Mouse (Mus musculus): Measurements from ENCODE around the gene Usp19.

Usp19 gene

DNA sequence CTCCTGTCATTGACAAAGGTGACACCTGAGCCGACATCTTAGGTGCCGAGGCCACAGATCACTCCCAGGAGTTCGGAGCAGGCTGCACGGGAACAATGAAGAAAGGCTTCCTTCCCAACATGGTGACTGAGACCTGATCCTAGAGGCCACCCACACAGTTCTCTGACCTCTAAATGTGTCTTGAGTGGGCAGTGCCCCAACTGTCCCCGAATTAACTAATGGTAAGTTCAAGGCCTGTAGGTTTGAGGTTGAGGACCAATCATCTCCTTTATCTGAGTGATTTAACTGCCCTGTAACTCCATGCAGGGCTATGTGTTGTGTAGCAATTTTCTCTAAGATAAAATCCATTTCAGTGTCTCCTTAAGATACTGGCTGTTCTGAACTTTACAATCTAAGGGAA, 21.0 kb upstream of the Usp19 start:
- WGBS = 85% methylated on average over 5 of the region's 5 CpGs

DNA sequence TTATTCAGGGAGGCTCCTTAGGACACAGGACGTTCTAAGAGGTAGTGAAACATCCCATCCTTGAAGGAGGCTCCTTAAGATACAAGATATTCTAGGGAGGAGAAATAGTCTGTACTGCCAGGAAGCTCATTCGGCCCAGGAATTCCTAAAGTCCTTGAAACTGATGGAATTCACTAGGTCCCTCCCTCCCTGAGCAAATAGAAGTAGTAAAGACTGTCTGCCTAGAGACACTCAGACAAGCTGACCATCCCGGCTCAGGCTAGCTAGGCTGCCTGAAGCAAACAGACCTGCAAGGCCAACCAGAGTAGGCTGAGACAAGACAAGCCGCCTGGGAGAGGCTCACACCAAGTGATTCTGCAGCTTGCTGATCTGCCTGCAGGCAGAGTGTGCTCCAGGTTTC, 20.6 kb upstream of the Usp19 start:
- 89% methylated on average over 4 of the region's 4 CpGs for WGBS

DNA sequence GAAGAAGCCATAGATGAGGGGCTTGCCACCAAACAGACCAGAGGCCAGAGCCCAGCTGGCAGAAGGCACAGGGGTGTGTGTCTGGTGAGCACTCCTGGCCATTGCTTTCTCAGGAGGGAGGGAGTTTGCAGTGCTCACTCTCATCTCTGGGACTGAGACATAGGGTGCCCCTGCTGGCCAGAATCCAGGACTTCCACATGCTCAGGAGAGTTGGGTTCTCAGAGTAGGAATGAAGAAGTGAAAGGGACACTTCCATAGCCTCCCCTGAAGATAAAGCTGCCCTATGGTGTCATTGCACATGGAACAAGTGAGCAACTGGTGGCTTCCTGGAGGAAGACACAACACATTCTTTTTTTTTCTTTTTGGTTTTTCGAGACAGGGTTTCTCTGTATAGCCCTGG, 15.9 kb upstream of the Usp19 start:
- 54% methylated on average over 1 of the region's 1 CpGs for WGBS

DNA sequence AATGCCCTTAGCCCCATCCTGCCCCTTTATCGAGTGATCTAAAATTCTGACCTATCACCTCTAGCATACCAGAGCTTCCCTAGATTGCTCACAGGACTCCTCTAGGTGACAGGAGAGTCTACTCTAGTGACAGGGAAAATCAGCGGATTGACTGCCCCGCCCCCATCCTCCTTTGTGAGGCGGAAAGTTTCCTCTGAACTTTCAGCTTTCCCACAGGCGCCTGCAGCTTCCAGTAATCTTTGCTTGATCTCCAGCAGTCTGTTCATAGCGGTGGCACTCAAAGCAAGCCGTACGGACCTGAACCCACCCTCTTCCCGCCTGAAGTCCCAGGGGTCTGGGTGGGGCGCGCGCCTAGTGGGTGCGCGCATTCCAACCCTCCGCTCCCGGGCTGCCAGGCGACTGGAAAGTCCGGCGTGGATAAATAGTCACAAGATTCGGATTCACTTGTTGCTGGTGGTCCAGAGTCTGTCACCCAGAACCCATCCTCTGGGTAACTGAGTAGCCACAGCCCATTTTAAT, 11.7 kb upstream of the Usp19 start:
- 3% methylated on average over 20 of the region's 20 CpGs for WGBS

DNA sequence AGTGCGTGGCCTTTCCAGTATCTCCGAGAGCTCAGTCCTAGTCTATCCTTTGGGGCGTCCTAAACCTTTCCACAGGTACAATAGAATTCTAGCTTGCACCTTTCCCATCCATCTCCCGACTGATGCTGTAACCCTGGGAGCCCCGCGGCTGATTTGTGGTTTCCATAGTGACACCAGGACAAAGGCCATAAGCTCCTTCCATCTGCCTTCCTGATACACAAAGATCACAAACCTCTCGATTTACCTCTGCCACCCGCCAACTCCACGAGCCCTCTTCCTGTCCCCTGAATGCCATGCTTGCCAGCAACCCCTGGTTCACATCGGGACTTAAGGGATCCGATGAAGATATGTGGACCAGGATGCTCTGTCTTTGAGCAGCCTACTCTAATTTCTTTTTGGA, 11.2 kb upstream of the Usp19 start:
- WGBS = 31% methylated on average over 11 of the region's 11 CpGs

DNA sequence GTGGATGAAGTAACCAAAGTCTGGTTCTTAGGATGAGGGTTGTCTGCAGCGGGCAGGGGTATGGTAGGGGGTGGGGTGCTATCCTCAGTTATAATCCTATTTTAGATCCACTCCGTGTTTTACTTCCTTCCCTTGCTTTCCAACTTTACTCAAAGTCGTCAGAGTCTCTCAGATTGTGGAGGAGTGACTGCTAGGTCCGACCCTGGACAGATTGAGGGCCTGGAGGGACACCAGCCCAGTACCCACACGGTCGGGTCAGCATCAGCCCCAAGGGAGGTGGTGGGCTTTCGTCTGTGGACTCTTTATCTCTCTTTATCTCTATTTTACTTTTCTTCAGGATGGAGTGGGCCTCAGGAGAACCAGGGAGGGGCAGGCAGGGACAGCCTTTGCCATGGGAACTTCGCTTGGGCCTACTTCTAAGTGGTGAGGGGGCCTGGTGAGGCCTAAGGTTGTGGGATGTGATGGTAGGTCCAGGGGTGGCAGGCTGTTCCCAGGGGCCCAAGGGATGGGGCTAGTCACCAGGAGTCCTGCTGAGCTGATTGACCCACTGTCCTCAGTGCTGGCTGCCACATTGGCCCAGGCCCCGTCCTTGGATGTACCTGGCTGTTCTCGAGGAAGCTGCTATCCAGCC, 10.6 kb upstream of the Usp19 start, which contains the start of gene Lamb2:
Lamb2 (plus strand) TSS at position 16 of the 631 bp plus-strand sequence.
- WGBS = 24% methylated on average over 10 of the region's 10 CpGs

DNA sequence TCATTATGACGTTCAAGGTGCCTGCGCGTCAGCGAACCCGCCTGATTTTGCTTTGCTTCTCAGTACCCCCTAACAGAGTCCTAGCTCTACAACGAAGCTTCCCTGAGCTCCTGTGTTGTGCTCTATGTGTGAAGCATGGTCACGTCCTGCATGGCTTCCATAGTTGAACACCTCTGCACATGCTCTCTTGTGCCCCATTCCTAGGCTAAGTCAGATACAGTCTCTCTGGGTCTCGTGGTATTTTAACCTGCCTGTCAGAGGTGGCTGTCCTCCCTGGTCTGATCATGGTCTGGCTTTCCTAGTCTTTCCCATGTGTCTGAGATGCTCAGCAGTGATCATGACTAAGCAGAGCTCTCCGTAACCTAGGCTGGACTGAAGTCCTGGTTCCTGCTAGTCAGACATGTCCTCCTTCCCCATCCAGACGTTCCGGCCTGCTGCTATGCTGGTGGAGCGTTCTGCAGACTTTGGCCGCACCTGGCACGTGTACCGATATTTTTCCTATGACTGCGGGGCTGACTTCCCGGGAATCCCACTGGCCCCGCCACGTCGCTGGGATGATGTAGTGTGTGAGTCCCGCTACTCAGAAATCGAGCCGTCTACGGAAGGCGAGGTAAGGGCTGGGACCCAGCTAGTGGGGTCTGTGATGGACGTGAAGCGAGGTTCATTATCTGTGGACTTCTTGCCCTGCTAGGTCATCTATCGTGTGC, 9.4 kb upstream of the Usp19 start:
- 92% methylated on average over 28 of the region's 28 CpGs for WGBS

DNA sequence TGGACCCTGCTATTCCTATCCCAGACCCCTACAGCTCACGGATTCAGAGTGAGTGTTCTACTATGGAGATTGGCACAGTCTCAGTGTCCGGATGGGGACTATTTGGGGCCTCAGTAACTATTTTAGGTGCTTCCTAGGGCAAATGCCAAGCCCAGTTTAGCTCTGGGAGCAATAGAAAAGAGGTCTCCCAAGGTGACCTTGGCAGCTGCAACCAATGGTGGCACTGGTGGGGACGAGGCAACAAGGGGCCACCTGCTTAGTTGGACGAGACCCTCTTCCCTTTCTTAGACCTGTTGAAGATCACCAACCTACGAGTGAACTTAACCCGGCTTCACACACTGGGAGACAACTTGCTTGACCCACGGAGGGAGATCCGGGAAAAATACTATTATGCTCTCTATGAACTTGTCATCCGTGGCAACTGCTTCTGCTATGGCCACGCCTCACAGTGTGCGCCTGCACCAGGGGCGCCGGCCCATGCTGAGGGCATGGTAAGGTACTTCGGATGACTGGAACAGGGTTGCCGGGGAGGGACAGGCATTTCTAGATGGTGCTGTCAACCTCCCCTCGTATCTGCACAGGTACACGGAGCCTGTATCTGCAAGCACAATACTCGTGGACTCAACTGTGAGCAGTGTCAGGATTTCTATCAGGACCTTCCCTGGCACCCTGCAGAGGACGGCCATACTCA, 8.7 kb upstream of the Usp19 start:
- WGBS = 91% methylated on average over 19 of the region's 19 CpGs

DNA sequence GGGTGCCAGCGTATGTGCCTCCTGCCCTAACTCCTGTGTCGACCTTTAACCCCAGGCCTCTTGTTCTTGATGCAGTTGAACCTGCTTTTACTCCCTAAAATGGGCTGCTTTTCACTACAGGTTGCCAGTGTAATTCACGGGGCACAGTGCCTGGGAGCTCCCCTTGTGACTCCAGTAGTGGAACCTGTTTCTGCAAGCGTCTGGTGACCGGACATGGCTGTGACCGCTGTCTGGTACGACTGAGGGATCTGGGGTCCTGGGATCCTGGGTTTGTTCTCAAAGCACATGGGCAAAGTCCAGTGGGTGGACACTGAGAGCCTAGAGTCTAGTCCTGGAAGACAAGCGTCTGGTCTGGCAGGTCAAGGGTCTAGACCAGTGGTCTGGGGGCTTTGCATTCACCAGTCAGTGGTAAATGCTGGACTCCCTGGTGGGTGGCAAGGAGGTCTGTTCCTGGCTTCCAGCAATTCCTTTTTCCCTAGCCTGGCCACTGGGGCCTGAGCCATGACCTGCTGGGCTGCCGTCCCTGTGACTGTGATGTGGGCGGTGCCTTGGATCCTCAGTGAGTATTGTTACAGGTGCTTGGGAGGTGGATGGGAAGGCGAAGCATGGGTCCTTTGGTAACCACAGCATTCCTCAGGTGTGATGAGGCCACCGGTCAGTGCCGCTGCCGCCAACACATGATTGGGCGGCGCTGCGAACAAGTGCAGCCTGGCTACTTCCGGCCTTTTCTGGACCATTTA, 7.2 kb upstream of the Usp19 start:
- WGBS = 93% methylated on average over 18 of the region's 18 CpGs

DNA sequence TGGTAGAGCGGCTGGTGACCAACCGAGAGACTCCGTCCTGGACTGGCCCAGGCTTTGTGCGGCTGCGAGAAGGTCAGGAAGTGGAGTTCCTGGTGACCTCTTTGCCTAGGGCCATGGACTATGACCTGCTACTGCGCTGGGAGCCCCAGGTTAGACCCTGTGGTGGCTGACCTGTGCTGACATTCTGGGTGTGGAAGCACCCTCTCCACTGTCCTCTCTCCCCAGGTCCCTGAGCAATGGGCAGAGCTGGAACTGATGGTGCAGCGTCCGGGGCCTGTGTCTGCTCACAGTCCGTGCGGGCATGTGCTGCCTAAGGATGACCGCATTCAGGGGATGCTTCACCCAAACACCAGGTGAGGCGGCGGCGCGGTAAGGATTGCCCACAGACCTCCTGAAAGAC, 6.4 kb upstream of the Usp19 start:
- WGBS = 96% methylated on average over 15 of the region's 15 CpGs

DNA sequence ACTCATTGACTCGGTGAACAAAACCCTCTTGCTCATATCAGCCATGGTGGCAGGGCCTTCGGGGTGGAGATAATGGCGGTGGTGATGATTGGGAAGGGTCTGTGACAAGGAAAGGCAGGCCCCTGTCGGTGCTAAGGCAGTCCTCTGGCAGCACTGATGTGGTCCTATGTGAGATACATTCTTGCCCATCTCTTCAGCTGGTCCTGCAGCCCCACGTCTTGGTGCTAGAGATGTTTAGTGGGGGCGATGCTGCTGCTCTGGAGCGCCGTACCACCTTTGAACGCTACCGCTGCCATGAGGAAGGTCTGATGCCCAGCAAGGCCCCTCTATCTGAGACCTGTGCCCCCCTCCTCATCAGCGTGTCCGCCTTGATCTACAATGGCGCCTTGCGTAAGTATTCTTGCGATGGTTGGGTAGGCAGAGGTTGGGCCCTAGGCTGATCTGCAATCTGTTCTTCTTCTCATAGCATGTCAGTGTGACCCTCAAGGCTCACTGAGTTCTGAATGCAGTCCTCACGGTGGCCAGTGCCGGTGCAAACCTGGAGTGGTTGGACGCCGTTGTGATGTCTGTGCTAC, 5.0 kb upstream of the Usp19 start:
- 95% methylated on average over 19 of the region's 19 CpGs for WGBS

DNA sequence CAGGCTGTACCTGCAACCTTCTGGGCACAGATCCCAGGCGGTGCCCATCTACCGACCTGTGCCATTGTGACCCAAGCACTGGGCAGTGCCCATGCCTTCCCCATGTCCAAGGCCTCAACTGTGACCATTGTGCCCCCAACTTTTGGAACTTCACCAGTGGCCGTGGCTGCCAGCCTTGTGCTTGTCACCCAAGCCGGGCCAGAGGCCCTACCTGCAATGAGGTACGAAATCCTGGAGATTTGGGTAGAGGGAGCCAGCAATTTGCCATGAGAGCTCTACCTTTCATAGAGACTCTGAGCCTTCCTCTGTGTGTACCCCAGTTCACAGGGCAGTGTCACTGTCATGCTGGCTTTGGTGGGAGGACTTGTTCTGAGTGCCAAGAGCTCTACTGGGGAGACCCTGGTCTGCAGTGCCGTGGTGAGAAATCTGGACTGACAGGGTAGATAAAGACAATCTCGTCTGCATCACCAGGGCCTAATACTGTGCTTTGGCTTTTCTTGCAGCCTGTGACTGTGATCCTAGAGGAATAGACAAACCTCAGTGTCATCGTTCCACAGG, 3.4 kb upstream of the Usp19 start:
- 93% methylated on average over 8 of the region's 8 CpGs for WGBS

DNA sequence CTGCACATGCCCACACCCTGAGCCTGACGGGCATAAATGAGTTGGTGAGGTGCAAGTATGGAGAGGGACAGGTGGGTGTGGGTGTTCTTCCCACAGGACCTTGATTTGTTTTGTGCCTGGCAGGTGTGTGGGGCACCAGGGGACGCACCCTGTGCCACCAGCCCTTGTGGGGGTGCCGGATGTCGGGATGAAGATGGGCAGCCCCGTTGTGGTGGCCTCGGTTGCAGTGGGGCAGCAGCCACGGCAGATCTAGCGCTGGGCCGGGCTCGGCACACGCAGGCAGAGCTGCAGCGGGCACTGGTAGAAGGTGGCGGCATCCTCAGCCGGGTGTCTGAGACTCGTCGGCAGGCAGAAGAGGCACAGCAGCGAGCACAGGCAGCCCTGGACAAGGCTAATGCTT, 2.0 kb upstream of the Usp19 start:
- WGBS = 96% methylated on average over 17 of the region's 17 CpGs

DNA sequence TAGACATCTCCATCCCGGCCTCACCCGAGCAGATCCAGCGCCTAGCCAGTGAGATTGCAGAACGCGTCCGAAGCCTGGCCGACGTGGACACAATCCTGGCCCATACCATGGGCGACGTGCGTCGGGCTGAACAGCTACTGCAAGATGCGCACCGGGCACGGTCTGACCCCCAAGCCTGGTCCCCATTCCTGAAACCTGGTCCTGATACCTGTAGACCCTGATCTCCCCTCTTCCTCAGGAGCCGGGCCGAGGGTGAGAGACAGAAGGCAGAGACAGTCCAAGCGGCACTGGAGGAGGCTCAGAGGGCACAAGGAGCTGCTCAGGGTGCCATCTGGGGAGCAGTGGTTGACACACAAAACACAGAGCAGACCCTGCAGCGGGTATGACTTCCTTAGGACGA, 1.2 kb upstream of the Usp19 start:
- 94% methylated on average over 20 of the region's 20 CpGs for WGBS

DNA sequence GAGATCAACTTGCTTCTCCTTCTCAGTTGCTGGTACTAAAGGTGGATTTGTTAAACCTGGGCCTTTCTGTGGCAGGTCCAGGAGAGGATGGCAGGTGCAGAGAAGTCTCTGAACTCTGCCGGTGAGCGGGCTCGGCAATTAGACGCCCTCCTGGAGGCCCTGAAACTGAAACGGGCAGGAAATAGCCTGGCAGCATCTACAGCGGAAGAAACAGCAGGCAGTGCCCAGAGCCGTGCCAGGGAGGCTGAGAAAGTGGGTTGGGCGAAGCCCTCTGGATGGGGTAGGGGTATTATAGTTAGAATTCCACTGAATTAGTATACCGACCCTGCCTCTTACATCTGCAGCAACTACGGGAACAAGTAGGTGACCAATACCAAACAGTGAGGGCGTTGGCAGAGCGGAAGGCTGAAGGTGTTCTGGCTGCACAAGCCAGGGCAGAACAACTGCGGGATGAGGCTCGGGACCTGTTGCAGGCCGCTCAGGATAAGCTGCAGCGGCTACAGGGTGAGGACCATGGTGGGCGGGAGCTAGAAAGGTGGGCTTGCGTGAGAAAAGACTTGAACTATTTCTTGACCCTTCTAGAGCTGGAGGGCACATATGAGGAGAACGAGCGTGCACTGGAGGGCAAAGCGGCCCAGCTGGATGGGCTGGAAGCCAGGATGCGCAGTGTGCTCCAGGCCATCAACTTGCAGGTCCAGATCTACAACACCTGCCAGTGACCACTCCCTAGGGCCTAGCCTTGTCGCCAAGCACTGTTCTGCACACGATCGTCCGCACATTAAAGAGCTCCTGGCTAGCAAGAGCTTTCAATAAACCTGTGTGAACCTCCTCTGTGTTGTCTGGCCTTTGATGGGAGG, 472 bp upstream of the Usp19 start:
- 49% methylated on average over 26 of the region's 26 CpGs for WGBS

DNA sequence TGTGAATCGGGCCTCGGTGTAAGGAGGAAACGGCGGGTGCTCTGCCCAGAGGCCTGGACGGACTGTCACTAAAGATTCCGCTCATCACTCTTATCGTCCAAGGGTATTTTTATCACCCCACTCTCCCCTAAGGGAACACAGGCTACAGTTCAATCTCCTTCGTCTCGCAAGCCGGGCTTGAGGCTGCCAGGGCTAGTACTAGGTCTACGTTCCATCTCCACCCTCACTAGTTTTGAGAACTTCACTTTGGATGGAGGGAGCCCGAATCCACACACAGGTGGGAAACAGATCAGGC, 831 bp downstream of the Usp19 start:
- WGBS = 3% methylated on average over 12 of the region's 12 CpGs

DNA sequence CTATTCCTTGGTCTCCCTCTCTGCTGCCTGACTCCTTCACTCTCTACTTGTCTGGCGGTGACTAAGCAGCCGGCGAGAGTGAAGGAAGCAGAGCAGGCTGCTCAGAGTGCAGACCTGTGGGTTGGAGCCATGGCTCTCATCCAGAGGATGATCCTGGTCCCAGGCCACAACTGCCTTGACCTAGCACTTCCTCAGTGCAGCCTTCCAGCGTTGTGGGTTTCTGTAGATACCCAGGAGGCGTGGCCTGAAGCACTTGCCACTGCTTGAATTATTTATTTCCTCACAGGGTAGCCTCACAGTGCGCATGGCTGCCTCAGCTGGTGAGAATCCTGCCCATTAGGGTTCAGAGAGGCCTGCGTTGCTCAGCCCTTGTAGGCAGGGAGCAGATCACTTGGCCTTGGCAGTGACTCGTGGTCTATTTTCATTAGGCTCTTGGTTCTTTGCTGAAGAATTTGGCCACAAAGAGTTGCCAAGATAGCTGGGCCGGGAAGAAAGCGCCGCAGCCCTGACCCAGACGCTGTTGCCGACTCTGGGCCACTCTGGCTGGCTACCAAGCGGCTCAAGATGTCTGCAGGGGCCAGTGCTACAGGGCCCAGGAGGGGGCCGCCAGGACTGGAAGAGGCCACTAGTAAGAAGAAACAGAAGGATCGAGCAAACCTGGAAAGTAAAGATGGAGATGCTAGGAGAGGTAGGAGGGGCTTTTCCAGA, 1.8 kb downstream of the Usp19 start:
- 64% methylated on average over 16 of the region's 16 CpGs for WGBS

DNA sequence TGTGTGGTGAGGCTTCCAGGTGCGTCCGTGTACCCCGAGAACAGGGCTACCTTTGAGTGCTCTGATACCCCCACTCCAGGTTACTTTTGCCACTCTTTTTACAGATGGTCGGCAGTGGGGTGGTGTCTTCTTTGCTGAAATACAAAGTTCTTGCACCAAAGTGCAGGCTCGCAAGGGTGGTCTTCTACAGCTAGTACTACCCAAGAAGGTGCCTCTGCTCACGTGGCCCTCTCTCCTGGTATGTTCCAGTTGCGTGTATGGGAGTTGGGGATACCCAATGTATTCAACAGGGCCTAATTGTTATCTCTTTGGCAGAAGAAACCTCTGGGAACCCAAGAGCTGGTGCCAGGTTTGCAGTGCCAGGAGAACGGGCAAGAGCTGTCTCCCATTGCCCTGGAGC, 2.8 kb downstream of the Usp19 start:
- 90% methylated on average over 8 of the region's 8 CpGs for WGBS

DNA sequence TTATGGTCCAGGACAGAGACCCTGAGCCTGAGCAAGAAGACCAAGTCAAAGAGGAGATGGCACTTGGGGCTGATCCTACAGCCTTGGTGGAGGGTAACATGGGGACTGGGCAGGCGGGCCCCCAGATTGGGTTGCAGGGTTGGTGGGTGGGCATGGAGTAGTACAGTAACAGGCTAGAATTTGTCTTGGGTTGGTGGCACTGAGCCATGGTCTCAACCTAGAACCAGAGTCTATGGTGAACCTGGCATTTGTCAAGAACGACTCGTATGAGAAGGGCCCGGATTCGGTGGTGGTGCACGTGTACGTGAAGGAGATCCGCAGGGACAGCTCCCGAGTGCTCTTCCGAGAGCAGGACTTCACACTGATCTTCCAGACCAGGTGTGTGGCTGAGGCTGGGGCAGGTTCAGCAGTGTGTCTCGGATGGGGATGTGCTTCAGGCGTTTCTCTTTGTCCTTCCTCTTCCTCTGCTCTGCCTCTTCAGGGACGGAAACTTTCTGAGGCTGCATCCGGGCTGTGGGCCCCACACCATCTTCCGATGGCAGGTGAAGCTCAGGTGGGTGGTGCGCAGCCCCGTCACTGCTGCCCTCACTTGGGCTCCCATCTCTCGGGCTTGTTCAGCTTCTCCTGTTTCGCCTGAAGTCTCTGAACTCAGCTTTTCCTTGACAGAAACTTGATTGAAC, 3.9 kb downstream of the Usp19 start:
- WGBS = 94% methylated on average over 19 of the region's 19 CpGs

DNA sequence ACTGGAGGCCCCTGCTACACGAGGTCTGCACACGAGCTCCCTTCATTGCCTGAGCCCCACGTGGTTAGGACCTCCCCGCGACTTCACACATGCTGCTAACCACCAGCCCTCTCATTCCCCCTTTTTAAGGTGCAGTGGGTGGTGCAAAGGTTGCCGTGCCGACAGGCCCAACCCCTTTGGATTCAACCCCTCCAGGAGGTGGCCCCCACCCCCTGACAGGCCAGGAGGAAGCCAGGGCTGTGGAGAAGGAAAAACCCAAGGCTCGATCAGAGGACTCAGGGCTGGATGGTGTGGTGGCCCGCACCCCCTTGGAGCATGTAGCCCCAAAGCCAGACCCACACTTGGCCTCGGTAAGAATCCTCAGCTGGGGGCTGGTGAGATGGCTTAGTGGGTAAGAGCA, 4.5 kb downstream of the Usp19 start:
- WGBS = 78% methylated on average over 10 of the region's 10 CpGs
